Mouse (Mus musculus) cerebellum, postnatal 14 days (tissue): ENCODE data around the gene Agr2.

ENCODE experiments used
- DNase-seq, 2 experiments: peaks; one replicate each; pipeline ENCODE4 v3.0.0; 2021; ENCODE audit warnings: mixed read lengths in 2 of 2

Gene Agr2

DNA sequence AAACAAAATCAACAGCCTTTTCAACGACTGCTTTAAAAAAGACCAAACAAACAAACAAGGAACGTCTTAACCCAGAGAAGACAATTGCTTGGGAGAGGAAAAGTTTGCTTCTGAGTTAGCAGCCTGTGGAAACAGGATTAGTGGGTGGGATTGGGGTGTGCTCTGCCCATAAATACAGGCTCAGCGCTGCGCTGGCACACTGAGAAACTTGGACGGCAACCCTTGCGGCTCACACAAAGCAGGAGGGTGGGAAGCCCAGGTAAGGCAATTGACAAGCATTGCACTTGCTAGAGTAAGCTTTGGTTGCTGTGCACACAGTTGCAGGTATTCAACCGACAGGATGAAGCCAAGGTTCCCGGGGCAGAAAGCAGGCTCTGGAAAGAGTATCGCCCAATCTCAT is at the start of gene Agr2:
Gene Agr2 (plus strand): TSS at position 197 of the 400 bp plus-strand sequence.
- DNase-seq: no peak

DNA sequence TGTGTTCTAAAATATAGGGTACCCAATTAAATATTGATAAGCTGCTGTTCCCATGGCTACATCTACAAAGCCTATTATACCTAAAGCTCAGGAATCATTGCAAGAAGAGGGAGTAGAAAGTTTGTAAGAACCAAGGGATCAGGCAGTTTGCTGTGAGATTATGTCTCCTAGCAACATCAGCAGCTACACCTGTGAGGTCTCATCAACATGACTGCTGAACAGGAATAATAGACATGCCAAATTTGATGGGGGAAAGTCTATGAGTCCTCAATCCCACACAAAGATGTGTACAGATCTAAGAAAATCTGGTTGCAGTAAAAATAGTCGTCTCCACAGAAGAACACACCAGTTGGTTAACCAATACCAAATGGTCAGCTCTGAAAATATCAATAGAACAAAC is 41.0 kb upstream of the Agr2 start:
- DNase-seq: no peak

DNA sequence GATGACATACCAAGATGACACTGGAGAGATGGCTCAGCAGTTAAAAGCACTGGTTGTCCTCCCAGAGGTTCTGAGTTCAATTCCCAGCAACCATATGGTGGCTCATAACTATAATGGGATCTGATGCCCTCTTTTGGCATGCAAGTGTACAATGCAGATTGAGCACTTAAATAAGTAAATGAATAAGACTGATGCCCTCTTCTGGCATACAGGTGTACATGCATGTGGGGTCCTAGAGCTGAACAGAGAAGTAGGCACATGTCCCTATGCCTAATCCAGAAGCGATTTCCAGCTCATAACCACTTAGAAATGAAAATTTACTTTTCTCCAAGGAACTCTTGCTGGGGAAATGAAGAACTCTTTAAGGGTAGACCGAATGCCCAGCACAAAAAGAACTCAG is 35.5 kb upstream of the Agr2 start:
- DNase-seq: peak in 1 of 2 experiments; percentile 2

DNA sequence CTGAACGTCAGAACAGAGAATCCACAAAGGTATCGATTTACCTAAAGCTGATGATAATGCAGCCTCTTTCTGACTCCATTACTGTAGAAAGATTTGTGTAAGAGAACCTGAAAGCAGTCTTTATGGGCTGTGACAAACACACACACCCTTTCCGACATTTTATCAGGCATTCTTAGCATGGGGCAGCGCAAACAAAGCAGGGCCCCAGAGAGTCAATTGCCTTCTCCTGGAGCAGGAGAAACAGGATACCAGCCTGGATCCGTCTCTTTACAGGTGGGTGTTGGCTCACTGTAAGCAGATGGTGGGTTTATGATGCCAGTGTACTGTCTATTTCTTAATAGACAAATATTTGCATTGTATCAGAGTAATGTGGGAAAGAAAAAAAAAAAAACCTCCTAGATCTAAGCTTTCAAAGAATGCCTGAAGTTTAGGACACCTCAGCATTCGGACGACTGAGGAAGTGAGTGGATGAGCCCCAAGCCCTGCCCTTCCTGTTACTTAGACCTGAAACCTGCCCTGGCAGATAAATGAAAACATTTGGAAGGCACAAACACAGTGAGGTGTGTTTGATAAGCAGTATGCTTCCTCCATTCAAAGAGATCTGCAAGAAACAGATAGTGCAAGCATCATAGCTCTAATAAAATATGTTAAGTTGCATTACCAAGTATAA is 26.5 kb upstream of the Agr2 start:
- no peak for DNase-seq

DNA sequence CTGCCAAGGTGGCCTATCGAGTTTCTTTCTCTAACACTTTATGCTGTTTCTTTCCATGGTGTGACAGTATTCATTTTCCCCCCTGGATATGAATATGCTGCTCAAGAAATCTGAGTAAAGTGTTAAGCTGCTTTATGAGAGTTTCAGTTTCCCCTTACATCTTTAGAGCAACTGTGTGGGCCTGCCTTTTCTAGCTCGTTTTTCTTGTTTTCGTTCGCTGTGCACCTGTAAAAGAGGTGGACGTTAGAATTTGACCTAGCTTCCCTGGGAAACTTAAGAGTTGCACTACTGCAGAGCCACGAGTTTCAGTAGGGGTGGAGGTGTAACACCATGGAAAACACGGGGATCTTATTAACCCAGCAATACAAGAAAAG is 26.0 kb upstream of the Agr2 start:
- no peak for DNase-seq

DNA sequence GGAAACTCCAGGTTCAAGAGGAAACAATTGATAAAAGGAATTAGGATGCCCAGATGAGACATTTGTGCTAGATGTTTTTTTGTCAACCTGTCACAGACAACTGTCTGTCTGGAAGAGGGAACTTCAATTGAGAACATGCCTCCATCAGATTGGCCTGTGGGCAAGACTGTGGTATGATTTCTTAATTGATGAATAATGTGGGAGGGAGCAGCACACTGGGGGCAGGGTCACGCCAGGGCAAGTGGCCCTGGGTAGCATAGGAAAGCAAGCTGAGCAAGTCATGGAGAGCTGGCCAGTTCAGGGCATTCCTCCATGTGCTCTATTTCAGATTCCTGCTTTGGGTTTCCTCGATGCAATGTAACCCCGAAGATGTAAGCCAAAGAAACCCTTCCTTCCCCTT is 16.8 kb upstream of the Agr2 start:
- DNase-seq: no peak

DNA sequence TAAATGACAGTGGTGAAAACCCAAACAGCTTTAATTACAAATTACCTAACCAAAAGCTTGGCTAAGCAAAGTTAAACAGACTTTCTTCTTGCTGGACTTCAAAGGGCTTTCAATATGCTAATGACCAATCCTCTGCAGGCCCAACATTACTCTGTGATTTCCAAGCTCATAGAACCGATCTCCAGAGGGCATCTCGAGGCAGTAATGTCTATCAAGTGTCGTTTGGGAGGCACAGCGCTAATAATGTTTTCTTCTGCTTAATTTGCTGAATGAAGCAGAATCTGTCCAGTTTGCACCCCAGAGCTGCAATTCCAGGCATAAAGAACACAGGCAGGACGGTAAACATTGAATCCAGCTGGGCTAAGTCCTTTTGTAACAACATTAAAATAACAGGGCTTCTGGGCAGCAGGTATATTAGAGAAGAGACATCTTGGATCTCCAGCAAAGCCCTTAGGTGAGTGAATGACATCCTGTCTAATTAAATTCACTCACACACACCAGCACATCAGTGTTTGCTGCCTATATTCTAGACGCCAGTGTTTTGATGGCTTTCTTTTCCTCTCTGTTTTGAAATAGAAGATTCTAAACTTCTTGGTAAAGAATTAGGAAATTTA is 15.0 kb upstream of the Agr2 start:
- no peak for DNase-seq

DNA sequence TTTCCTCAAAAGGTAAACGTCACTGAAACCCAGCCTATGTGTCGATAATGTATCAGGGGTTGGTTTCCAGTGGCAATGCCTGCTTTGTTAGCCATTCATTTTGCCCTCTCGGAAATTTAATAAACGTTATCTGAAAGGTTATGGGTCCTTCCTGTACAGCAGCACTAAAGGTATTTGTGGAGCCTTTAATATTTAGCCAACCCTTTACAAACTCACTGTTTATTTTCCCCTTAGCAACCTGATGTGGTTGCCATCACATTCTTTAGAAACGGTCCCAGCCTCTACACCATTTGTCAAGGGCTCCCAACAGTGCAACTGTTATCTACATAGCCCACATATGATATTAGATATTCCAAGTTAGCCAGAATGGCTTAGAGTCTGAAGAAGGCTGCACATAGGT is 13.1 kb upstream of the Agr2 start:
- no peak for DNase-seq

DNA sequence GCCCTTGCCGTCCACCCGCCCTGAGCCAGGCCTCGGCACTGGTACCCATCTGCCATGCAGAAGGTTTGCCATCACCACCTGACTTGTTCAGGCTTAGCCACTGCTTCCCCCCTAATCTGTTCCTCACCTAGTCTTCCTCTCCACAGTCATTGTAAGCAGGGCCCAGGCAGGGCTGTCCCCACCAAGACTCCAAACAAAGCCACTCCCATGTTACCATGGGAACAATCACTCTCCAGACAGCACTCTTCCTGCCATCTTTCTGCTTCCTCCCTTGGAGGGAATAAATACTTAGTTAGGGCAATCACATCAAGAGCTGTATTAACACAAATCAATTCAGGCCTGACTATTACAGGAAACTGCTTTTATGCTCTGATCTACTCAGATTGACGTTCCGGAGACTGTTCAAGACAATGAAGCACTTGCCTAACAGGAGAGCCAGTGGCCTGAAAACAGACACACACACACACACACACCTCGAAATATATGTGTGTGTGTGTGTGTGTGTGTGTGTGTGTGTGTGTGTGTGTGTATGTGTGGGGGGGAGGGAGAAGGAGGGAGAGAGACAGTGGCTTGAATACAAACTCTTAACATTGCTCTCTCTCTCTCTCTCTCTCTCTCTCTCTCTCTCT is 10.9 kb upstream of the Agr2 start:
- DNase-seq: peak; percentile 14 to 24

DNA sequence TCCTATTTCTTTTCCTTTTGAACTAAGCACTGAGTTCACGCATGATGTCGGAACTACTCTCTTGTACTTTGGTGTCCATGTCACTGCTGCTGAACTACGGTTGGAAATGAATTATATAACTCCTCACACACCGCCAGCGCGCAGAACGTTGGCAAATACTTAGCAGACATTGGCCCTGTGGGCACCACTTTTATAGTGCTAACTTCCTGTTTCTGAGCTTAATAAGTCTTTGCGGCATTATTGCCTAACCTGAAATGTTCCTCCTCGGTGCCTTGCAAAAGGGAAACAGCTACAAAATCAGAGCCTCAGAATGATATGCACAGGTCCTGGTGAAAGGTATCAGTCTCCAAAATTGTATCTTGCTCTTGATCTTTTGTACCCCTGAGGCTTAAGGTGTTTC is 9.2 kb upstream of the Agr2 start:
- DNase-seq: no peak

DNA sequence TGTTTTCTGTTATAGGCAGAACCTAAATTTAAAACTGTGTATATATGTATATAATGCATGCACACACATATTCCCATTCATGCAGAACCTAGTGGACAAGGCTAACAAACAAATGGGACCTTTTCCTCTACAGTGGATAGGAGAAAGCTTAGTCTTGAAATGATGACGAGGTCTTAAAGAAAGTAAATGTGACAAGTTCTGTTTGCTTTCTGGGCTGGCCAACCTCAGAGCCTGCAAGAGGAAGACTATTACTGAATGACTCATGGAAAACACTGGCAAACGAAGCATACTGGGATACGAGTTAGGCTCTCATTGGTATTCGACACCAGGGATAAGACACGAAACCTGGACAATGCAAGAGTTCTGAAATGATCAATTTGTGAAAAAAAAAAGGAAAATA is 8.0 kb upstream of the Agr2 start:
- no peak for DNase-seq

DNA sequence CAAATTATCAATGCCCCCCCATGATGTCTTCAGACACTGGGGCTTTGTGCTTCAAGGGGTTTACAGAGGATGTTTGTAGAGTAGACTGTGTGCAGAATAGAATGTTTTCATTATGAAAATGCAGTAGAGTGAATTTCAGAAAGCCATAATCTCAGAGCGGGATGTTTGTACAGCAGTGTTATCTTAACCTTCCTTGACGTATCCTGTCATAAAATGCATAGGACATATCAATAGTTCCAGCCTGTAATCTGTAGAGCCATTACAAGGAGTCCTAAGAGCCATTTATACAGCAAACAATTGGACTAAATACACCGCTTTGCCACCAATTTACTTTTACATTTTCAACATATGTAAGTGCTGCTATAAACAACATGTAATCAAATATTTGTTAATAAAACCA is 876 bp downstream of the Agr2 start:
- no peak for DNase-seq

DNA sequence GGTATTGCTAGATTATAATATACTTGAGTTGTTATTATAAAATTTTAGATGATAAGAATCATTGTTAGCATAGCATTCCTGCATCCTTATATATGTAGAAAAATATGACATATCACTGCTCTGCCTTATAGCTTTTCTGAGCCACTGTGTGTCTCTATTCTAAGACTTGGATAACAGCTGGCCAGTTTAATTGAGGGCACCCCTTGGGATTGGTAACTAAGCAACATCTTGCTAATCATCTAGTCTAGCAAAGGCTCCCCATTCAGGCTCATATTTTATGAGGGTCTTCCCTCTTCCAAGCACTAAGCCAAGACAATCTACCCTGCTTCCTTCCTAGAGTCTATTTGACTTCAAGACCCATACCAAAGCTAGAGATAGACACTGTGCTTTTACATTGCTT is 1.4 kb downstream of the Agr2 start:
- DNase-seq: no peak

DNA sequence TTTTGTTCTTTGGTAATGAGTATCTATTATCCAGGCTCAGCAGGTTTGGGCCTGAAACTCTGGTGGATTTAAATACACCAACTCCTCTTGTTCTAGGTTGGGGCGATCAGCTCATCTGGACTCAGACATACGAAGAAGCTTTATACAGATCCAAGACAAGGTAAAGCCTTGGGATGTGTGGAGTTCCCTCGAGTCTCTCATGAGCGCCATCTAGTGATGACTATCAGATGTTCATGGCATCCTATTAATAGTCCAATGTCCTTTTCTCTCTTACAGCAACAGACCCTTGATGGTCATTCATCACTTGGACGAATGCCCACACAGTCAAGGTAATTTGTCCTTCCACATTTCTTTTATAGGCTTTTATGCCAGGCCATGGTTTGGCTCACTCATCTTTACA is 3.1 kb downstream of the Agr2 start:
- DNase-seq: peak; percentile 46 to 47

DNA sequence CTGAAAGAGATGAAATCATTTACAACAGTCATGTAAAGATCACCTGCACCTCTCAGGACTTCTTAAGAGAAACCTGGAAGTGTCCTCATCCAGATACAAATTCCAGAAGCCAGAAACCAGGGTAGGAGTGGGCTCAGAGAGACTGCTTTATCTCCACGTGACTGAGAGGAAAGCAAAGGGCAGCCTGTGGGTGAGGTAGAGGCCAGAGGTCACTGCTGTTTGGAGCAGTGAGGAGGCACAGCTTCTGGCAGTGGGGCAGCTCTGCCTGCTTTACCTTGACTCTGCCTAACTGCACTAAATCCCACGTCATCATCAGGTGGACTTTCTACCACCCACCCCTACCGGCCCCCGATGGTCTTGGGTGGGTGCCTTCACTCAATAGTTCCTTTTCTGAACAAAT is 12.0 kb downstream of the Agr2 start:
- no peak for DNase-seq

DNA sequence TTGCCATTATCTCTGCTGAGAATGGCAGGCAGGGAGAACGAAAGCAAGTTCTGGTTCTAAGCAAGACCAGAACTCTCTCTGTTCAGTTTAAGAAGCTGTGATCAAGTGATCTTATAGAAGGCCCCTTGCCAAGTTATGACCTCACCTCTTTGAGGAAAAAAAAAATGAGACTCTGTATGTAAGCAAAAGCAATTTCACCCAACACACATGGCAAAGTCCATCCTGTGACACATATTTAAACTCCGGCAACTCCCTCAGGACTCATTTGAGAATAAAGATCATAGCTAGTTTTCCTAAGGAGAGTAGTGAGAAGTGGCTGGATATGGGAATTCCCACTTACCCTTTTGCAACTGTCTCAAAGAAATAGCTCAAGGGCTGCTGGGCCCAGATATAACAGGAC is 14.9 kb downstream of the Agr2 start:
- DNase-seq: no peak

DNA sequence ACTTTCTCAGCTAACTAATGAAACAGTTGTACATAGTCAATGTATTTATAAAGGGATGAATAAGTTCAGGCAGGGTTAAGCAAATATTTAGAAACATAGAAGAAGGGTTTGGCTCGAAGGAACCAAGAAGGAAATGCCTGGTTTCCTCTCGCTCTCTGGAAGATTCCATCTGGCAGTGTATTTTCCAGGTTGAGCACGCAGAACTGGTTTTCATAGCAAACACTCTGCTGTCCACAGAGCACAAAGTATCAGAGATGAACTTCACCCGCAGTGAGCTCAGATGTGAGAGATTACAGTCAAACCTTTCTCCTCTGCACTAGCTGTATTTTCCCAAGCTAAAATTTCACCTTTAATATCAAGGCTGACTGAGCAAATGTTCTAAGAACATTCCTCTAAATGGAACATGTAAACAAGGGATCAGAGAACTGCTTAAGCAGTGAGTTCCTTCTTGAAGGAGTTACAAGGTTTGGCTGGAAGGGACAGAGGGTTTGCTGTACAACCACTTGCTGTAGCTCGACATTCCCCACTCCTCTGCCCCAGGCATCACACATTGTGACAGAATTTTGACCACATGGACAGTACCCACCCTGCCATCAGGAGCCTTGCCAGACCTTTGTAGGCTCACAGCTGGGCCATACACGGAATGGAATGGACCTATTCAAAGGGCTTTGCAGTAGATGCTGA is 15.8 kb downstream of the Agr2 start:
- no peak for DNase-seq

DNA sequence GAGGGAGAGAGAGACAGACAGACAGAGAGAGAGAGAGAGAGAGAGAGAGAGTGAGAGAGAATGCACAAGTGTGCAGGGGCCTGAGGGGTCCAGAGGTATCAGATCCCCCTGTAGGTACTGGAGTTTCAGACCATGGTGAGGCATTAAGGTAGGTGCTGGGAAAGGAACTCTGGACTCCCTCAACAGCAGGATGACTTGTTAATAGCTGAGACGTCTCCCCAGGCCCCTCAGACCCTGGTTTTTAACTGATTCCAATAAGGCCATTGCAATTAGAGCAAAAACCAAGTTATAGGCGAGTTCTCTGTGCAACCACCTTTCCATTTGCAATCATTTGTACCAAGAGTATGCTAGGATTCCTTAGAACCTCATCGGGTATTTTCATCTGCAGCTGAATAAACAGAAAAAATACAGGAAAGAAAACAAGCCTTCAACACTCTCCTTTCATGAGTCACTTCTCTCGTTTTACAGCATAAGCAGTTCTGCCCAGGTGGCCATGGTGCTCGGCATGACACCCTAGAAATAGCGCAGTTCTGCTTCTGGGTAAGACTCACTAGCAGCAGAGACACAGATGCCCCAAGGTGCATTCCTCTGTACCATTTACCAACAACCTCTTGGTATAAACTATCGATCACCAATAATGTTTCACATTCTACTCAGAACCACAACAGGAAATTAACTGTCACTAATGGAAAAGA is 20.7 kb downstream of the Agr2 start:
- no peak for DNase-seq

DNA sequence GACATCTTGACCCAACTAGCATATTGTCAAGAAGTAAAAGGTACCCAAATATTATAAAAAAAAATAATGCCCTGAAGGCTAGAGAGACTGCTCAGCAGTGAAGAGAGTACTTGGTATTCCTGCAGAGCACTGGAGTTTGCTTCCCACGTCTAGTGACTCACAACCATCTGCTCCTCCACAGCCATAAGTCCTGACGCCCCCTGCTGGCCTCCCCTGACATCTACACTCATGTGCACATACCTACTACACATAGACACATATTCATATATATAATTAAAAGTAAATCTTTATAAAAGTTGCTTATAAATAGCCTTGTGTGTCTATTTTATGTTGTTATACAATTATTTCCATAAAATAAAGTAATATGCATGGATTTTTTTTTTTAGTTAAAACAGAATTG is 25.1 kb downstream of the Agr2 start:
- peak in 1 of 2 experiments; percentile 17 for DNase-seq

DNA sequence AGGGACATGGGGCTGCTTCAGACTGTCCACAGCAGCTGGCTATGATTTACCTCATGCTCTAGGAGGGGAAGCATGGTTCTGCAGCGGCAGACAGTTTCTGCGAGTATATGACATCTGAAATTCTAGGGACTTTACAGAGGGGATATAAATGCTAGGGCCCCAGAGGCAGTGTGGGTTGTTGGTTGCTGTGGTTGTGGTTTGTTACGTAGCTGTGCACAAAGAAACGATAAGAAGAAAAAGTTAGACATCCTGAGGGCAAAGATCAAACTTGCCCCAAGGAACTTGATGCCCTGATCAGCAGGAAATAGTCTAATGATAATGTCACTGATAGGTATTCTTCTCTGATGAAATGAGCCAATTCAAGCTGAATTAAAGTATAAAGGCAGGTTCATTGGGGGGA is 26.9 kb downstream of the Agr2 start:
- no peak for DNase-seq

DNA sequence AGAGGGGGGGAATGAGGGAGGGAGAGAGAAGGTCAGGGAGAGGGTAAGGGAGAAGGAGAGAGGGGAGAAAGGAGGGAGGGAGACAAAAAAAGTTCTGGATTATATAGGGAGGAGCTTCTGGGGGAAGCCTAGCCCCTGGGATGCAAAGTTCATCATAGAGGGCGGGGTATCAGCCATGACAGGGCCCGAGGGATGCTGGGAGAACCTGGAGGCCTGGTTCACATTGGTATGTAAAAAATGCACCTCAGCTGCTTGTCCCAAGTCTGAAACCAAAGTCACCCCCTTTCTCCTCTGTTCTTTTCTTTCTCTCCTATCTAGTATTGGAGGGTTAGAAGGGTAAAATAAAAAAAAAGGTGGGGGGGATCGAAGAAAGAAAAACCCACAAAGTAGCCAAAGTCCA is 27.4 kb downstream of the Agr2 start:
- DNase-seq: no peak

DNA sequence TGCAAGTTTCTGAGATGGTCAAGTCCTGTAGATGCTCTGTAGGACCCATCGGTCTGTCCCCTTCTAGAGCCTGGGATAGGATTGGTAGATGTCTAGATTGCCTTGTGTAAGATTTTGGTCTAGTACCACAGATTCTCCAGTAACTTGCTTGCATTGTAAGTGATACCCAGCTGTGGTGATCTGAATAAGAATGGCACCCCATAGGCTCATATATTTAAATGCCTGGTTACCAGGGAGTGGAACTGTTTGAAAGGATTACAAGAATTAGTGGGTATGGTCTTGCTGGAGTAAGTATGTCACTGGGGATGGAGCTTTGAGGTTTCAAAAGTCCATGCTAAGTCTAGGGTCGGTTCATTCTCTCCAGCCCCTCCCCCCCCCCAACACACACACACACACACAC is 28.0 kb downstream of the Agr2 start:
- DNase-seq: no peak

DNA sequence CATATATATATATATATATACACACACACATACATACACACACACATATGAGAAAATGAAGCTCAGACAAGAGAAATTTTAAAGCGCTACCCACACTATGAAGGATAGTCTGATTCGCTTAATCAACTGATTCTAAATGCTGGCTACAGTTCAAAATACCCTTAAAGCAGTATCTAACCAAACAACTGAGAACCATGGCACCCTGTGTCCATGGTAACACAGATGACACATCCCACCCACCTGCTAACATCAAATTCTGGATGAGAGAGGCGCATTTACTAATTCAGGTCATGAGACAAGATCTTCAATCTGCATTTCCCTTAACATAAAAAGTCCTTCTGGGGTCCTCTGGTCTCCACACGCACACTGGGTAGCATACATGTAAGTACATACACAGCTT is 33.4 kb downstream of the Agr2 start:
- no peak for DNase-seq

DNA sequence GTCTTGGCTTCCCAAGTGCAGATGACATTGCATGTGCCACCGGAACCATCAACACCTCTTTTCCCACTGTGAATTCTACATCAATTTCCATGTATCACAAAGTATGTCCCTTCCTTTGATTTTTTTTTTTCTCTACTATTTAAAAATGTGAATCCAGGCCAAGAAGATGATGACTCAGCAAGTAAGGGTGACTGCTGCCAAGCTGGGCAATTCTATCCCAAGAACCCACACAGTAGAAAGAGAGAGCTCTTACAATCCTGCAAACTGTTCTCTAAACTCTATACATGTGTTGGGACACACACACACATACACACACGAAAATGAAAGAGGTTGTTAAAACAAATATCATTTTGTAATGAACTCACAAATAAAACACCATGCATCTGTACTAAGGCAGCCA is 34.5 kb downstream of the Agr2 start:
- no peak for DNase-seq
